Mouse (Mus musculus): ENCODE results near the gene Ubb.

Gene Ubb

GRCm38 (mm10) chr11:62591026-62591425, 40.1 kb downstream of the Ubb start:
- no peak for DNase-seq

- DNase-seq: no peak
Observed at GRCm38 (mm10) chr11:62591904-62592575, 41.1 kb downstream of the Ubb start.

- no peak for DNase-seq
Observed at GRCm38 (mm10) chr11:62598571-62598970, 47.6 kb downstream of the Ubb start.

GRCm38 (mm10) chr11:62601732-62602618, 51.0 kb downstream of the Ubb start:
- no peak for DNase-seq
